Mouse (Mus musculus): Measurements from ENCODE around the gene 4930516K23Rik. TPM values are rescaled to one million over a fixed set of nuclear protein-coding genes. Genes with fewer than 3 reads are reported as not detected.

The 4930516K23Rik gene
- total RNA-seq (2012; rRNA removed) = not detected in 2 replicates
- not detected for polyA plus RNA-seq (2012; ENCODE audit: insufficient read depth in 1 of 2, insufficient read length in 2 of 2, low read depth in 1 of 2, low replicate concordance in 2 of 2, missing spikeins in 1 of 2)

DNA sequence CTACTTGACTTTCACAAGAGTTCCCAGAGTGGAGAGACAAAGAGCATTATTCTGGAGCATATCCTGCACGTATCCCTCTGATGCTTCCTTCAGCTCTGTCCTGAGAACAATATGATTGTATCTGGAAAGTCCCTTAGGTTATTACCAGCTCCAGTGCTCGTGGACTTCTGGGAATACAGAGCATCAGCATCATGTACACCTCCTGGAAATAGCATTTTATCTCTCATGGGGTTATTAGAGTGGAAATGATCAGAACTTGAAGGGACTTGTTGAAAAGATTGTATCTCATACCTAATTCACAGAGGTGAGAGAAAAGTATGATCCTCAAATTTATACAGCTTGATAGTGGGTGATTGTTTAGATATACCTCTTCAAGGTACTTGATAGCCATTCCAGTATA is at the start of gene 4930516K23Rik:
TSS of gene 4930516K23Rik (minus strand) at position 101 of the 400 bp plus-strand sequence.
- H3K27me3 ChIP-seq (ENCODE audit: control insufficient read depth in 1 of 2, insufficient read depth in 2 of 2, low read length in 2 of 2) = no peaks in the 10 kb centered on the region; a peak in 1 of 4 replicates
- H3K79me2 ChIP-seq (ENCODE audit: control insufficient read depth, insufficient read depth, low read length, poor library complexity) = no peaks in the 10 kb centered on the region
- no peak for DNase-seq (ENCODE audit: low read depth, low spot score)
- no peak within 1 kb of the TSS for H3K27ac ChIP-seq (ENCODE audit: control insufficient read depth, low read depth, low read length)
- H3K9ac ChIP-seq (ENCODE audit: control insufficient read depth, low read depth, low read length, poor library complexity, severe bottlenecking) = no peak within 1 kb of the TSS
- H3K4me1 ChIP-seq (ENCODE audit: control insufficient read depth in 1 of 2, insufficient read depth in 2 of 2, low read length in 2 of 2) = no peaks in the 10 kb centered on the region
- no peaks in the 10 kb centered on the region for H3K36me3 ChIP-seq (ENCODE audit: control insufficient read depth in 1 of 2, insufficient read depth in 2 of 2, low read length in 2 of 2)
- no peak for TF ChIP-seq ZC3H11A (IDR thresholded peaks at IDR 0.05; ENCODE audit: low read depth, low read length)
- TF ChIP-seq CHD2 (IDR thresholded peaks at IDR 0.05; ENCODE audit: low read length) = no peak
- no peak for TF ChIP-seq MAZ (IDR thresholded peaks at IDR 0.05; ENCODE audit: low read depth, low read length)
- no peak for TF ChIP-seq MAX (IDR thresholded peaks at IDR 0.05; ENCODE audit: low read length)
- no peak for TF ChIP-seq TCF12 (IDR thresholded peaks at IDR 0.05; ENCODE audit: low read depth, low read length)
- TF ChIP-seq SMC3 (IDR thresholded peaks at IDR 0.05; ENCODE audit: low read depth, low read length) = no peak
- no peak for TF ChIP-seq RCOR1 (IDR thresholded peaks at IDR 0.05; ENCODE audit: low read depth, low read length)
- no peak for TF ChIP-seq EP300 (IDR thresholded peaks at IDR 0.05; ENCODE audit: low read depth in 1 of 2, low read length in 2 of 2)
- no peak for TF ChIP-seq ZKSCAN1 (IDR thresholded peaks at IDR 0.05; ENCODE audit: low read depth, low read length)
- TF ChIP-seq USF2 (IDR thresholded peaks at IDR 0.05; ENCODE audit: borderline replicate concordance in 1 of 2, insufficient read depth in 1 of 2, low read depth in 1 of 2, low read length in 2 of 2) = no peak
- no peak for TF ChIP-seq BHLHE40 (IDR thresholded peaks at IDR 0.05; ENCODE audit: borderline replicate concordance, low read depth, low read length)
- no peak for TF ChIP-seq MYC (IDR thresholded peaks at IDR 0.05; ENCODE audit: low read depth, low read length)
- no peak for TF ChIP-seq MAFK (IDR thresholded peaks at IDR 0.05; ENCODE audit: borderline replicate concordance, low read depth, low read length)
- no peak for TF ChIP-seq HCFC1 (IDR thresholded peaks at IDR 0.05; ENCODE audit: low read depth, low read length)
- no peak for TF ChIP-seq MEF2A (IDR thresholded peaks at IDR 0.05; ENCODE audit: extremely low read depth, insufficient replicate concordance, low read depth, low read length, poor library complexity, severe bottlenecking)
- no peak for TF ChIP-seq UBTF (IDR thresholded peaks at IDR 0.05; ENCODE audit: borderline replicate concordance, insufficient read depth, low read depth, low read length)
- no peak for TF ChIP-seq SIN3A (IDR thresholded peaks at IDR 0.05; ENCODE audit: low read length)
- no peak for TF ChIP-seq POLR2A (IDR thresholded peaks at IDR 0.05; ENCODE audit: control insufficient read depth in 1 of 2, insufficient read depth in 1 of 2, low read depth in 1 of 2, low read length in 2 of 2, poor library complexity in 1 of 2)
- no peak for TF ChIP-seq NRF1 (IDR thresholded peaks at IDR 0.05; ENCODE audit: insufficient read depth, low read depth, low read length, poor library complexity, severe bottlenecking)
- H3K9me3 ChIP-seq (replicated peaks; ENCODE audit: insufficient read depth, low read length) = no peaks in the 10 kb centered on the region
- H3K4me3 ChIP-seq (ENCODE audit: control insufficient read depth in 1 of 2, insufficient read depth in 1 of 2, low read depth in 2 of 2, low read length in 2 of 2) = no peak within 1 kb of the TSS

GRCm38 (mm10) chr7:104104757-104104972 is 43.4 kb upstream of the 4930516K23Rik start, which contains the start of gene Olfr646:
Gene Olfr646, plus strand, starts transcription at chr7:104104873.
- no peak within 1 kb of the TSS for H3K27ac ChIP-seq (ENCODE audit: control insufficient read depth, low read depth, low read length)
- no peak within 1 kb of the TSS for H3K4me3 ChIP-seq (ENCODE audit: control insufficient read depth in 1 of 2, insufficient read depth in 1 of 2, low read depth in 2 of 2, low read length in 2 of 2)
- H3K27me3 ChIP-seq (ENCODE audit: control insufficient read depth in 1 of 2, insufficient read depth in 2 of 2, low read length in 2 of 2) = no peaks in the 10 kb centered on the region
- no peaks in the 10 kb centered on the region for H3K79me2 ChIP-seq (ENCODE audit: control insufficient read depth, insufficient read depth, low read length, poor library complexity)
- H3K36me3 ChIP-seq (ENCODE audit: control insufficient read depth in 1 of 2, insufficient read depth in 2 of 2, low read length in 2 of 2) = no peaks in the 10 kb centered on the region
- peaks cover 0 to 4% of the 10 kb centered on the region in 2 experiments; a peak in 1 of 4 replicates for H3K4me1 ChIP-seq (ENCODE audit: control insufficient read depth in 1 of 2, insufficient read depth in 2 of 2, low read length in 2 of 2)
- H3K9ac ChIP-seq (ENCODE audit: control insufficient read depth, low read depth, low read length, poor library complexity, severe bottlenecking) = no peak within 1 kb of the TSS
- no peak for TF ChIP-seq GABPA (IDR thresholded peaks at IDR 0.05; ENCODE audit: low read depth, low read length)
- H3K9me3 ChIP-seq (replicated peaks; ENCODE audit: insufficient read depth, low read length) = no peaks in the 10 kb centered on the region
- no peak for DNase-seq (ENCODE audit: low read depth, low spot score)

All from MEL (cell line).